Mouse (Mus musculus): ENCODE measurements around the gene Adra2a. TPM values are rescaled to one million over a fixed set of nuclear protein-coding genes. Genes with fewer than 3 reads are reported as not detected.
A peak's percentile ranks its signal among the peaks of the same experiment; 100 is the strongest.

Gene Adra2a
- polyA plus RNA-seq, 1 experiment from 2014 or later = 0.79 TPM

- H3K36me3 ChIP-seq (ENCODE audit: control insufficient read depth, insufficient read depth, low read length) = no peaks in the 10 kb centered on the region
- H3K4me3 ChIP-seq (ENCODE audit: low read length) = no peak overlapping the region
- no peaks in the 10 kb centered on the region for H3K27me3 ChIP-seq (replicated peaks; ENCODE audit: control insufficient read depth, insufficient read depth, low read length)
- H3K9ac ChIP-seq (ENCODE audit: low read depth, low read length) = no peak overlapping the region
- no peak overlapping the region for H3K4me2 ChIP-seq (ENCODE audit: low read depth, low read length)
- 63% methylated on average over 7 of the region's 7 CpGs for WGBS
- no peaks in the 10 kb centered on the region; the same call in 1 of the 2 replicates for H3K9me3 ChIP-seq (ENCODE audit: control insufficient read depth, low read length)
- ATAC-seq = peak; percentile 83
- H3K27ac ChIP-seq (ENCODE audit: low read length) = peak overlapping the region; percentile 19; the same call in 1 of the 2 replicates
- peaks cover 4% of the 10 kb centered on the region; the same call in 1 of the 2 replicates for H3K4me1 ChIP-seq (ENCODE audit: control insufficient read depth, insufficient read depth, low read length)
These were observed 24.5 kb downstream of the Adra2a start for GRCm38 (mm10) chr19:54068447-54068846.

GRCm38 (mm10) chr19:54070521-54070920, 26.6 kb downstream of the Adra2a start:
- Histone ChIP-seq H3K9me3 (ENCODE audit: control insufficient read depth, low read length) (no peaks in the 10 kb centered on the region; the same call in 1 of the 2 replicates), H3K4me2 (ENCODE audit: low read depth, low read length) (no peak overlapping the region), H3K27ac (ENCODE audit: low read length) (peak overlapping the region; percentile 62), H3K4me3 (ENCODE audit: low read length) (no peak overlapping the region), H3K4me1 (ENCODE audit: control insufficient read depth, insufficient read depth, low read length) (peaks cover 4% of the 10 kb centered on the region; the same call in 1 of the 2 replicates), H3K27me3 (replicated peaks; ENCODE audit: control insufficient read depth, insufficient read depth, low read length) (no peaks in the 10 kb centered on the region), H3K36me3 (ENCODE audit: control insufficient read depth, insufficient read depth, low read length) (no peaks in the 10 kb centered on the region), H3K9ac (ENCODE audit: low read depth, low read length) (no peak overlapping the region)
- WGBS = 45% methylated on average over 5 of the region's 5 CpGs
- ATAC-seq = peak; percentile 86

- Histone ChIP-seq H3K27ac (ENCODE audit: low read length) (no peak overlapping the region), H3K4me2 (ENCODE audit: low read depth, low read length) (no peak overlapping the region), H3K9ac (ENCODE audit: low read depth, low read length) (no peak overlapping the region), H3K9me3 (ENCODE audit: control insufficient read depth, low read length) (no peaks in the 10 kb centered on the region; the same call in 1 of the 2 replicates), H3K4me1 (ENCODE audit: control insufficient read depth, insufficient read depth, low read length) (peaks cover 4% of the 10 kb centered on the region; the same call in 1 of the 2 replicates), H3K27me3 (replicated peaks; ENCODE audit: control insufficient read depth, insufficient read depth, low read length) (no peaks in the 10 kb centered on the region), H3K4me3 (ENCODE audit: low read length) (no peak overlapping the region), H3K36me3 (ENCODE audit: control insufficient read depth, insufficient read depth, low read length) (no peaks in the 10 kb centered on the region)
- 83% methylated on average over 5 of the region's 5 CpGs for WGBS
- no peak for ATAC-seq
These were observed 28.4 kb downstream of the Adra2a start for GRCm38 (mm10) chr19:54072233-54072800.

- H3K9me3 ChIP-seq (ENCODE audit: control insufficient read depth, low read length) = no peaks in the 10 kb centered on the region
- WGBS = 29% methylated on average over 10 of the region's 10 CpGs
- H3K27ac ChIP-seq (ENCODE audit: low read length) = no peak overlapping the region
- H3K4me2 ChIP-seq (ENCODE audit: low read depth, low read length) = no peak overlapping the region
- no peaks in the 10 kb centered on the region for H3K27me3 ChIP-seq (replicated peaks; ENCODE audit: control insufficient read depth, insufficient read depth, low read length)
- H3K4me3 ChIP-seq (ENCODE audit: low read length) = no peak overlapping the region
- no peak overlapping the region for H3K9ac ChIP-seq (ENCODE audit: low read depth, low read length)
- no peaks in the 10 kb centered on the region for H3K36me3 ChIP-seq (ENCODE audit: control insufficient read depth, insufficient read depth, low read length)
- no peaks in the 10 kb centered on the region for H3K4me1 ChIP-seq (ENCODE audit: control insufficient read depth, insufficient read depth, low read length)
- ATAC-seq = no peak
These were observed 32.7 kb downstream of the Adra2a start for GRCm38 (mm10) chr19:54076362-54077349.

GRCm38 (mm10) chr19:54081303-54081702, 37.4 kb downstream of the Adra2a start:
- H3K4me2 ChIP-seq (ENCODE audit: low read depth, low read length) = no peak overlapping the region
- no peak for ATAC-seq
- no peak overlapping the region for H3K27ac ChIP-seq (ENCODE audit: low read length)
- H3K4me1 ChIP-seq (ENCODE audit: control insufficient read depth, insufficient read depth, low read length) = no peaks in the 10 kb centered on the region
- 67% methylated on average over 9 of the region's 9 CpGs for WGBS
- no peaks in the 10 kb centered on the region for H3K27me3 ChIP-seq (replicated peaks; ENCODE audit: control insufficient read depth, insufficient read depth, low read length)
- no peaks in the 10 kb centered on the region for H3K36me3 ChIP-seq (ENCODE audit: control insufficient read depth, insufficient read depth, low read length)
- no peak overlapping the region for H3K9ac ChIP-seq (ENCODE audit: low read depth, low read length)
- no peaks in the 10 kb centered on the region for H3K9me3 ChIP-seq (ENCODE audit: control insufficient read depth, low read length)
- no peak overlapping the region for H3K4me3 ChIP-seq (ENCODE audit: low read length)

GRCm38 (mm10) chr19:54081716-54082165, 37.8 kb downstream of the Adra2a start:
- no peaks in the 10 kb centered on the region for H3K27me3 ChIP-seq (replicated peaks; ENCODE audit: control insufficient read depth, insufficient read depth, low read length)
- no peak for ATAC-seq
- no peaks in the 10 kb centered on the region for H3K4me1 ChIP-seq (ENCODE audit: control insufficient read depth, insufficient read depth, low read length)
- H3K27ac ChIP-seq (ENCODE audit: low read length) = no peak overlapping the region
- 84% methylated on average over 9 of the region's 9 CpGs for whole genome bisulfite sequencing
- H3K9me3 ChIP-seq (ENCODE audit: control insufficient read depth, low read length) = no peaks in the 10 kb centered on the region
- no peak overlapping the region for H3K4me2 ChIP-seq (ENCODE audit: low read depth, low read length)
- no peaks in the 10 kb centered on the region for H3K36me3 ChIP-seq (ENCODE audit: control insufficient read depth, insufficient read depth, low read length)
- H3K4me3 ChIP-seq (ENCODE audit: low read length) = no peak overlapping the region
- no peak overlapping the region for H3K9ac ChIP-seq (ENCODE audit: low read depth, low read length)

GRCm38 (mm10) chr19:54087319-54087718, 43.4 kb downstream of the Adra2a start:
- no peaks in the 10 kb centered on the region for H3K36me3 ChIP-seq (ENCODE audit: control insufficient read depth, insufficient read depth, low read length)
- H3K4me3 ChIP-seq (ENCODE audit: low read length) = no peak overlapping the region
- ATAC-seq = no peak
- no peaks in the 10 kb centered on the region for H3K4me1 ChIP-seq (ENCODE audit: control insufficient read depth, insufficient read depth, low read length)
- H3K27me3 ChIP-seq (replicated peaks; ENCODE audit: control insufficient read depth, insufficient read depth, low read length) = no peaks in the 10 kb centered on the region
- H3K4me2 ChIP-seq (ENCODE audit: low read depth, low read length) = no peak overlapping the region
- no peak overlapping the region for H3K9ac ChIP-seq (ENCODE audit: low read depth, low read length)
- WGBS = 51% methylated on average over 10 of the region's 10 CpGs
- no peak overlapping the region for H3K27ac ChIP-seq (ENCODE audit: low read length)
- no peaks in the 10 kb centered on the region for H3K9me3 ChIP-seq (ENCODE audit: control insufficient read depth, low read length)

- H3K4me1 ChIP-seq (ENCODE audit: control insufficient read depth, insufficient read depth, low read length) = 0 out of 2 replicates have a peak, but pooled peaks cover 3% of the 10 kb centered on the region
- ATAC-seq = no peak
- 82% methylated on average over 3 of the region's 3 CpGs for WGBS
- no peak overlapping the region for H3K4me2 ChIP-seq (ENCODE audit: low read depth, low read length)
- no peaks in the 10 kb centered on the region for H3K36me3 ChIP-seq (ENCODE audit: control insufficient read depth, insufficient read depth, low read length)
- no peaks in the 10 kb centered on the region for H3K27me3 ChIP-seq (replicated peaks; ENCODE audit: control insufficient read depth, insufficient read depth, low read length)
- H3K9me3 ChIP-seq (ENCODE audit: control insufficient read depth, low read length) = no peaks in the 10 kb centered on the region
- H3K27ac ChIP-seq (ENCODE audit: low read length) = no peak overlapping the region
- no peak overlapping the region for H3K9ac ChIP-seq (ENCODE audit: low read depth, low read length)
- no peak overlapping the region for H3K4me3 ChIP-seq (ENCODE audit: low read length)
These were observed 49.6 kb downstream of the Adra2a start for GRCm38 (mm10) chr19:54093599-54093998.

- no peaks in the 10 kb centered on the region for H3K9me3 ChIP-seq (ENCODE audit: control insufficient read depth, low read length)
- H3K9ac ChIP-seq (ENCODE audit: low read depth, low read length) = no peak overlapping the region
- no peak overlapping the region for H3K4me3 ChIP-seq (ENCODE audit: low read length)
- 0 out of 2 replicates have a peak, but pooled peaks cover 3% of the 10 kb centered on the region for H3K4me1 ChIP-seq (ENCODE audit: control insufficient read depth, insufficient read depth, low read length)
- no peak overlapping the region for H3K4me2 ChIP-seq (ENCODE audit: low read depth, low read length)
- 64% methylated on average over 5 of the region's 5 CpGs for WGBS
- no peaks in the 10 kb centered on the region for H3K36me3 ChIP-seq (ENCODE audit: control insufficient read depth, insufficient read depth, low read length)
- H3K27ac ChIP-seq (ENCODE audit: low read length) = no peak overlapping the region
- no peaks in the 10 kb centered on the region for H3K27me3 ChIP-seq (replicated peaks; ENCODE audit: control insufficient read depth, insufficient read depth, low read length)
- ATAC-seq = no peak
These were observed 51.8 kb downstream of the Adra2a start for GRCm38 (mm10) chr19:54095716-54096115.

All from intestine, embryonic 16.5 days (tissue).